Mouse (Mus musculus) retina, postnatal 7 days (tissue): ENCODE measurements around the gene Ocm.

Experiments
- DNase-seq: peaks from one replicate; pipeline ENCODE4 v3.0.0-alpha.2; 2012; ENCODE audit warnings: low read depth, low spot score

Gene Ocm

DNA sequence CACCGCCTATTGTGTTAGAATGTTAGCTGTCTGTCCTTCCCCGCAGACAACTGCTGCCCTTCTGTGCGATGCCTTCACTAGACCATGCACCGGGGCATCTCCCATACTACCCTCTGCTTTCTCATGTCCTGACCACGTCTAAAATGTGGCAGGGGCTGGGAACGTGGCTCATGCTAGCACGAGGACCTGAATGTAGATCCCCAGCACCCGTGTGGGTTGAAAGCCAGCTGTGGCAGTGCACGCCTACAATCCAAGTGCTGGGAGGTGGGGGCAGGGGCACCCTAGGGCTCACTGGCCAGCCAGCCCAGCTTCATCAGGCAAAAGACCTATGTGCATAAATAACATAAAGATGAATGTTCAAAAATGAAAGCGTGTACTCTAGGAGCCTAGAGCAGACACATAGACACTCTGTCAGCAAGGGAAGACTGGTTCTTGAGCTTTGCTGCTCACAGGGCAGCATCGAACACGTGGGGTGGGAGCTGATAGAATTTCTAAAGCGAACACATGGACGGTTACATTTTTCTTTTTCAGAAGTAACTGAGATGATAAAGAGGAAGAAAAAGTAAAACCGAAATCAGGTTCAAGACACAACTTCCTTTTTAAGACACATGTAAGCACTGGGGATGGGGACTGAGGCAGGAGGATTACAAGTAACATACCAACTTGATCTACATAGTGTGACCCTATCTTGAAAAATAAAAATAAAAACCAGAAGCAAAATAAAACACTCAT, 23.8 kb downstream of the Ocm start:
- DNase-seq: no peak

GRCm38 (mm10) chr5:143999409-143999808, 27.1 kb downstream of the Ocm start:
- DNase-seq: no peak

DNA sequence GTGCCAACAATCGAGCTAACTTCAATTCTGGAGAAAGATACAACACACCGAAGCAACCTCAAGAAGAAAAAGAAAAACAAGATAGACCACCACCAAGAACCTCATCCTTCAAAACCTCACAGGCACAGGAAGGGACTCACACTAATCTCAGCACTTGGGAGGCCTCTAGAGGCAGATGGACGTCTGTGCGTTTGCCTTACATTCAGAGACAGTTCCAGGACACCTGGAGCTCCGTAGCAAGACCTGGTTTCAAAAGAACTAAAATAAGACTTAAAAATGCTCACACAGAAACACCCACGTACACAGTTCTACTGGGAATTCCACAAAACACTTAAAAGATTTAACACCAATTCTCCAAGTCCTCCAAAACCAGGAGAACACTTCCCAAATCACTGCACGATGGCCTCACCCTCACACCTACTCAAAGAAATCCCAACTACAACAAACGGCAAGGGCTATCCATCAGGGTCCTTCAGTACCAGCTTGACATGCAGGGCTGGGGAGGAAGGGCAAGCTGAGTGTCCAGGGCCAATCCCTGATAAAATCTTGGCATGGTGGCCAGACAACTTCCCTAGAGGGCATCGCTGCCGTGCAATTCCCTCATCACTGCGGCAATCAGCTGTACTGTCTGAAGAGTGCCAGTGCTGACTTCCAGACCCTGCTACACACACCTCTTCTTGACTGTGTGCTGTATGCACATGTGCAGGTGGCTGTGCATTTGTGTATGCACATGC, 31.7 kb downstream of the Ocm start:
- no peak for DNase-seq

- DNase-seq: no peak
These were observed 32.6 kb downstream of the Ocm start for GRCm38 (mm10) chr5:143993849-143994248.

DNA sequence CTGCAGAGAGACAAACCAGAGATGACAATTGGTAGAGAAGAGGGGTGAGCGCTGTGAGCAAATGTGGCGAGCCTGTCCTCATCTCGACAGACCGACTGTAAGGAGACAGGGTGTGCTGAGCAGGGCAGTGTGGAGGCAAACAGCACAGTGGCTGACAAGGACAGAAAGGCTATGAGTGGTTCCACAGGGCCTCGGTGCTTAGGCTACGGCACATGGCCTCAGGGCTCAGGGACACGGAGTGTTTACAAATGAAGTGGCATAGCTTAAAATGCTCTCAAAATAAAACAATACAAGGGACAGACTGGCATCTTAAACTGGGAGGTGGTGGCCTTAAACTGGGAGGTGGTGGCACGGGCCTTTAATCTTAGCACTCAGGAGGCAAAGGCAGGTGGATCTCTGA, 33.2 kb downstream of the Ocm start:
- DNase-seq: no peak

GRCm38 (mm10) chr5:143992661-143993060, 33.8 kb downstream of the Ocm start:
- no peak for DNase-seq

- DNase-seq: no peak
These were observed 36.4 kb downstream of the Ocm start for GRCm38 (mm10) chr5:143990086-143990485.

DNA sequence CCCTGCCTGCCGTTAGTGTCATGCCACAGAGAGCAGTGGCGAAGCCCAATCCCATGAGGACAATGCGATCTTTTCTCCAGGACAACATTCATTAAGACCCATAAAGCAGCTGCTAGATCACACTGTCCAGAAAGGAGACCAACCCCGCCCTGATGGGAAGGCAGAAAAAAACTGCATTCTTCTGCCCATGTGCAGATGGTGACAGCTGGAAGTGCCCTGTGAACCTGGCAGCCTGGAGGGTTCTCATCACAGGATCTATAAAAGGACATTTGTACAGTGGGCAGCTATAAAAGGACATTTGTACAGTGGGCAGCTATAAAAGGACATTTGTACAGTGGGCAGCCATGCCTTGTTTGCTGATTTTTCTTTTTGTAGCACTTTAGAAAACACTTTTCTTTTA, 37.4 kb downstream of the Ocm start:
- no peak for DNase-seq

- DNase-seq: no peak
These were observed 38.9 kb downstream of the Ocm start for GRCm38 (mm10) chr5:143987596-143987995.

DNA sequence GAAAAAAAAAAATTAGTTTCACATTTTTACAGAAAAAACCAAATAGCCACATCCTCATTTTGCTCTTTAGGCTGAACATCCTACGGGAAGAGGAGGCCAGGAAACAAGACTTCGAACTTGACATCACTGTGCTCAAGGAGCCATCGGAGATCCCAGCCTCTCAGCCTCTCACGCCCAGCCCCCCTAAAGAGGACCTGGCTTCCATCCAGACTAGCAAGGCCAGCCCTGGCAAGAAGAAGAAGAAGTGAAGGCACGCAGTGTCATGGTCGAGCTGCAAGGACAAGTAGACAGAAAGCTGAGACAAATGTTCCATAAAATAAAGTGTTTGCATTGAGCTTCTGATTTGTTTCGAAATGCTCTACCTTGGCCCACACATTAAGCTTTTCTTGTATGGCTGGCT, 41.1 kb downstream of the Ocm start:
- DNase-seq: no peak

GRCm38 (mm10) chr5:143982361-143982760, 44.1 kb downstream of the Ocm start:
- DNase-seq: no peak

DNA sequence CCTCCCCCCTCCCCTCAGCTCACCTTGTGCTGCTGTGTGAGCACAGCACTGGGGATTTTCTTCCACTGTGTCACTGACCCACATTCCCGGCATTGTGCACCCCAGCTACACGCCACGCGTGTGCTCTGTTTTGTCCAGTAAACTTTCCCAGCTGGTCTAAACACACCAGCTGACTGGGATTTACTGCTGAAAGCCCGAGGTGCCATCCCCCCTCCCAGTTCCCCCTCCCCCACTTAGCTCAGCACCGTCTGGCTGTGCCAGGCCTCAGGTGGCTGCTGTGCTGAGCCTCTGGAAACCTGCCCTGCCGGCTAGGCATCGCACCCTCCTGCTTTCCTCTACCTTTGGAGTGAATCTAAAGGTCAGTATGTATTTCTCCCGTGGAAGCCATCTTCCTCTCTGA, 45.6 kb downstream of the Ocm start:
- peak; percentile 61 for DNase-seq

- no peak for DNase-seq
These were observed 49.6 kb downstream of the Ocm start for GRCm38 (mm10) chr5:143976726-143977431.

- DNase-seq: no peak
These were observed 50.2 kb downstream of the Ocm start for GRCm38 (mm10) chr5:143976232-143976631.

DNA sequence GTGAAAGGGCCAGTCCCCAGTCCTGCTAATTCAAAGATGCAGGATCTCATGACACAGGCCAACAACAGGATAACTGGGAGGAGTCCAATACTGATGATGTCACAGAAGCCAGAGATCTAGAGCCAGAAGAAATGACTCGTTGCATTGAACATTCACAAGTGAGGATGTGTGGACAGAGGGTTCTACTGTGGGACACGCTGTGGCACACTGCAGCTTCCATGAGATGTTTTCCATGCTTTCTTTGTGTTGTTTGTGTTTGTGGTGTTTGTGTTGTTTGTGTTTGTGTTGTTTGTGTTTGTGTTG, 50.9 kb downstream of the Ocm start:
- no peak for DNase-seq

DNA sequence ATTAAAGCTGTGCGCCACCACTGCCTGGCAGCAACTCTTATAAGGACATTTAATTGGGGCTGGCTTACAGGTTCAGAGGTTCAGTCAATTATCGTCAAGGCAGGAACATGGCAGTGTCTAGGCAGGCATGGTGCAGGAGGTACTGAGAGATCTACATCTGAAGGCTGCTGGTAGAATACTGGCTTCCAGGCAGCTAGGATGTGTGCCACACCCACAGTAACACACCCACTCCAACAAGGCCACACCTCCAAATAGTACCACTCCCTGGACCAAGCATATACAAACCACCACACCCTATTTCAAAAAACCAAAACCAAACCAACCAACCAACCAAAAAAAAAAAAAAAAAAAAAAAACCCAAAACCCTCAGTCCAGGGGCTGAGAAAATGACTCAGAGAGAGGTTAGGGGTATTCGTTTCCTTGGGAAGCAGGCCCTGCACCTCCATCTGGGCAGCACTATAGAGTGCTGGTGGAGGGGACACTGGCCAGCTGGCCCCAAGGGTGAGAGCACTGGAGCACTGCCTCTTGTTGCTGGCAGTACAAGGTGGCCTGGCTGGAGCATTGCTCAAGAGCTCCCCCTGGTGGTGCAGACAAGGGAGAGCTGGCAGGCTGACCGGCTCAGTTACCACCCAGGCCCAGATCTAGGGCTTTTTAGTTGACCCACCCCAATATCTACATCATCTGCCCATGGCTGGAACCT, 51.4 kb downstream of the Ocm start:
- DNase-seq: peak; percentile 53

DNA sequence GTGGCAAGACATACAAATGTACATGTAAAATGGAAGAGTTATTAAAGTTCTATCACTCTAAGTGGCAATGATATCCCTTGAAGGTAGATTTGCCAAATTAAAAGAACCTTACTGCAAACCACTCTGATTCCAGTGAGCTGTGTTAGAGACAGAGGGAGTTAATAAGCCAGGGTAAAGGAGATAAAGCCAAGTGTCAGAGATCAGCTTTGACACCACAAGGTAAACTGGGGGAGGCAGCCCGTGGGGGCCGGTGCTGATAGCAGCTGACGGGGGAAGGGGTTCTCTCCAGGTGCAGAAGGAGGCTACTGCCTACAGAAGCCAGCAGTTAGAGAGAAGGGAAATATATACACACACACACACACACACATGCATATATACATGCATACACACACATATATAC, 53.8 kb downstream of the Ocm start:
- no peak for DNase-seq
